10 mouse cellular contexts compared by ENCODE assay signal in the genomic region with DNA sequence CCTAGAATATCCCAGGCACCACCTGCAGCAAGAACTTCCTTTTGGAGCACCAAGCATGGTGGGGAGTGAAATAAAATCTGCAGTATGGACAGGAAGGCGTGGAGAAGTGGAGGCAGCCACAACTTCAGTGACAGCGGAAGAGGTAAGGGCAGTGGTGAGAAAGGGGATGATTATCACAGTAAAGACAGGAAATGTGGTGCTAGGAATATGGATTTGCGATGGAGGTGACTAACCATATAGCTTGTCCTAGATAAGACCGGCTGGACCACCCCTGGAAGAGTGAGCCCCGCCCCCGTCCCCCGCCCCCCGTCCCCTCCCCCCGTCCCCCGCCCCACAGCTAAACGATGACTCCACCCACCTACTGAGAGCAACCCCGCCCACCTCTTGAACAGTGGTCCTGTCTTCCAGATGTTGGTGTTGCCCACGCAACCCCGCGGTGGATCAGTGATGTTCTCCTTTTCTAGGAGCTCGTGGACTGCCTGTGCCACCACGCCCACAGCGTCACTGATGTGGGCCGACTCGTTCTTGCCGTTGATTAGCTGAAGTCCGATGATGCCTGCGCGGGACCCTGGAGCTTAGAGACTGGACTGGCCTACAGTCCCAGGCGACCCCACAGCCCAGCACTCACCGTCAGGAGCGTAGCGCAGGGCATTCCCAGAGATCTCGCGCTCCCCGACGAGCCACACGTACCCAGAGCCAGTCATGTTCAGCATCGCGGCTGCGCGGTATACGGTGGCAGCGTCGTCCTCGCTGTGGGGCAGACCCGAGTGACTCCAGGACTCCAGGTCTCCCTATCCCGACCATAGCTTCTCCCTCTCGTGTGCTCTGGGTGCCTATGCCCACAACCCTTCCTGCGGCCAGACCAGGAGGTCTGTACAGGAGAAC. TPM values are rescaled to one million over a fixed set of nuclear protein-coding genes. Genes with fewer than 3 reads are reported as not detected.
DNase-seq lines count a peak whose midpoint lies in the region; ATAC-seq and TF ChIP-seq lines count a peak whose summit lies in the region.
"Had no signal": no experiment of that assay in that cellular context is flagged by ENCODE, and none has a peak within 500 bp of the region (broad histone marks: within the 10 kb centered on the region; RNA-seq: fewer than 3 reads in every experiment).

No protein-coding gene starts in this region.

- peak; percentile 60 for DNase-seq in induced T-regulatory cell, adult 2 months (ENCODE audit: low read depth)
- DNase-seq in lung, postnatal 36 days, result peak; percentile 45
- peak; percentile 56 to 66 for DNase-seq in right cerebral cortex, postnatal 36 days (ENCODE audit: low spot score in 2 of 2)
- DNase-seq in gastrocnemius, postnatal 25 days, result no peak

- no peaks in the 10 kb centered on the region for H3K9me3 ChIP-seq in erythroblast, embryonic 14.5 days (ENCODE audit: control insufficient read depth, low read length)
- H3K9me3 ChIP-seq in E14TG2a.4 (ENCODE audit: low read length), result no peaks in the 10 kb centered on the region
- H3K9me3 ChIP-seq in embryonic facial prominence, embryonic 13.5 days, result no peaks in the 10 kb centered on the region

- H3K27ac ChIP-seq in embryonic facial prominence, embryonic 13.5 days, result no peak overlapping the region

- no peak for ATAC-seq in erythroblast, adult 5-6 weeks (replicated peaks; ENCODE audit: low FRiP score, poor library complexity, severe bottlenecking)
- ATAC-seq in embryonic facial prominence, embryonic 13.5 days (ENCODE audit: insufficient number of reproducible peaks, insufficient read depth, low FRiP score, low TSS enrichment, low read depth), result peak; percentile 37; the same call in 1 of the 2 replicates

- 2% methylated on average over 45 of the region's 45 CpGs for WGBS in embryonic facial prominence, embryonic 13.5 days

- peak overlapping the region; percentile 71 for H3K9ac ChIP-seq in embryonic facial prominence, embryonic 13.5 days

- H3K4me3 ChIP-seq in erythroblast, embryonic 14.5 days (replicated peaks), result peak overlapping the region; percentile 23
- peak overlapping the region; percentile 76 for H3K4me3 ChIP-seq in E14TG2a.4 (replicated peaks; ENCODE audit: low read length)
- H3K4me3 ChIP-seq in embryonic facial prominence, embryonic 13.5 days, result peak overlapping the region; percentile 52

- peak overlapping the region; percentile 93 for H3K4me2 ChIP-seq in embryonic facial prominence, embryonic 13.5 days

- H3K27me3 ChIP-seq in erythroblast, embryonic 14.5 days (ENCODE audit: control insufficient read depth), result peaks cover 70% of the 10 kb centered on the region
- H3K27me3 ChIP-seq in E14TG2a.4 (ENCODE audit: insufficient read depth, low read length), result peaks cover 60% of the 10 kb centered on the region
- peaks cover 58% of the 10 kb centered on the region for H3K27me3 ChIP-seq in embryonic facial prominence, embryonic 13.5 days

- peaks cover 9% of the 10 kb centered on the region for H3K4me1 ChIP-seq in erythroblast, embryonic 14.5 days (ENCODE audit: control insufficient read depth)
- peaks cover 36% of the 10 kb centered on the region for H3K4me1 ChIP-seq in E14TG2a.4 (replicated peaks; ENCODE audit: low read depth, low read length)
- peaks cover 12% of the 10 kb centered on the region for H3K4me1 ChIP-seq in embryonic facial prominence, embryonic 13.5 days

- TF ChIP-seq CTCF in E14TG2a.4 (conservative IDR thresholded peaks at IDR 0.05; ENCODE audit: low read length), result no peak

- no peaks in the 10 kb centered on the region for H3K36me3 ChIP-seq in erythroblast, embryonic 14.5 days (ENCODE audit: control insufficient read depth)
- peaks cover 75% of the 10 kb centered on the region for H3K36me3 ChIP-seq in E14TG2a.4 (ENCODE audit: insufficient read depth, low read length)
- no peaks in the 10 kb centered on the region for H3K36me3 ChIP-seq in embryonic facial prominence, embryonic 13.5 days

RNA-seq across cellular contexts. Expression of a gene that starts 14.1 kb away (rescaled TPM):
- not detected in 2 replicates for polyA plus RNA-seq in erythroblast, embryonic 14.5 days (2012)
- not detected in 2 replicates for total RNA-seq in erythroblast, adult 5-6 weeks (2015; ENCODE audit: low replicate concordance)
- not detected in 2 replicates for total RNA-seq in erythroblast, adult 5-6 weeks (2017; ENCODE audit: low replicate concordance)
- polyA plus RNA-seq in embryonic facial prominence, embryonic 13.5 days (2015; fragmentation: Nextera tagmentation; extraction: Ambion mirVana), result 0.38 and 1.2 TPM in 2 replicates
- under 1 TPM in 1 of 2 experiments, not detected in 1; 0.08 TPM for total RNA-seq in gastrocnemius, postnatal 25 days (2021)
- total RNA-seq: MEL had no signal

RNA-seq across cellular contexts. Expression of a gene that starts 15.2 kb away (rescaled TPM):
- not detected in 2 replicates for polyA plus RNA-seq in erythroblast, embryonic 14.5 days (2012)
- total RNA-seq in erythroblast, adult 5-6 weeks (2015; ENCODE audit: low replicate concordance), result not detected in 2 replicates
- total RNA-seq in erythroblast, adult 5-6 weeks (2017; ENCODE audit: low replicate concordance), result not detected in 2 replicates
- polyA plus RNA-seq in embryonic facial prominence, embryonic 13.5 days (2015; fragmentation: Nextera tagmentation; extraction: Ambion mirVana), result 0.22 TPM in 2 replicates
- total RNA-seq in gastrocnemius, postnatal 25 days (2021), result not detected
- total RNA-seq: left cerebral cortex, adult 18-20 months; MEL had no signal

RNA-seq across cellular contexts. Expression of a gene that starts 17.0 kb away (rescaled TPM):
- polyA plus RNA-seq in erythroblast, embryonic 14.5 days (2012), result not detected in 2 replicates
- total RNA-seq in erythroblast, adult 5-6 weeks (2015; ENCODE audit: low replicate concordance), result not detected in 2 replicates
- total RNA-seq in erythroblast, adult 5-6 weeks (2017; ENCODE audit: low replicate concordance), result not detected in 2 replicates
- polyA plus RNA-seq in embryonic facial prominence, embryonic 13.5 days (2015; fragmentation: Nextera tagmentation; extraction: Ambion mirVana), result not detected in 2 replicates
- total RNA-seq in gastrocnemius, postnatal 25 days (2021), result not detected
- total RNA-seq: left cerebral cortex, adult 18-20 months; MEL had no signal

RNA-seq across cellular contexts. Expression of a gene that starts 27.2 kb away (rescaled TPM):
- 0.86 and 1.3 TPM in 2 replicates for polyA plus RNA-seq in erythroblast, embryonic 14.5 days (2012)
- 4.6 and 11.1 TPM in 2 replicates for total RNA-seq in erythroblast, adult 5-6 weeks (2015; ENCODE audit: low replicate concordance)
- 13.2 and 28.3 TPM in 2 replicates for total RNA-seq in erythroblast, adult 5-6 weeks (2017; ENCODE audit: low replicate concordance)
- polyA plus RNA-seq in embryonic facial prominence, embryonic 13.5 days (2015; fragmentation: Nextera tagmentation; extraction: Ambion mirVana), result 61.1 and 79.4 TPM in 2 replicates
- total RNA-seq in gastrocnemius, postnatal 25 days (2021), result 10 to 100 TPM; 11.9 to 15.4 TPM

RNA-seq across cellular contexts. Expression of a gene that starts 32.6 kb away (rescaled TPM):
- polyA plus RNA-seq in erythroblast, embryonic 14.5 days (2012), result 2.1 and 2.2 TPM in 2 replicates
- 8.4 and 12.9 TPM in 2 replicates for total RNA-seq in erythroblast, adult 5-6 weeks (2015; ENCODE audit: low replicate concordance)
- 9.2 and 18.7 TPM in 2 replicates for total RNA-seq in erythroblast, adult 5-6 weeks (2017; ENCODE audit: low replicate concordance)
- polyA plus RNA-seq in embryonic facial prominence, embryonic 13.5 days (2015; fragmentation: Nextera tagmentation; extraction: Ambion mirVana), result 137 and 143 TPM in 2 replicates
- total RNA-seq in gastrocnemius, postnatal 25 days (2021), result 10 to 100 TPM; 27.0 to 27.3 TPM

Comparison
In these comparisons a context has a peak if more than half of its experiments do, and no peak if none do; other contexts are left out.
1. H3K4me3 ChIP-seq: peak in every context shown above with its lines; median percentile 76 in E14TG2a.4; 52 in embryonic facial prominence, embryonic 13.5 days; 23 in erythroblast, embryonic 14.5 days.